Mouse (Mus musculus): ENCODE measurements around the gene Fat1.
"Not testable (repeated sequence)": the region's sequence is repeated elsewhere in the genome, so short reads cannot be mapped to it uniquely, and the experiment has no call there.

Gene Fat1

GRCm38 (mm10) chr8:45064197-45064869 is 129.1 kb downstream of the Fat1 start:
- no peak for DNase-seq (ENCODE audit: low read depth, low spot score)

GRCm38 (mm10) chr8:45065391-45065790 is 130.1 kb downstream of the Fat1 start:
- DNase-seq (ENCODE audit: low read depth, low spot score): not testable (repeated sequence)

DNA sequence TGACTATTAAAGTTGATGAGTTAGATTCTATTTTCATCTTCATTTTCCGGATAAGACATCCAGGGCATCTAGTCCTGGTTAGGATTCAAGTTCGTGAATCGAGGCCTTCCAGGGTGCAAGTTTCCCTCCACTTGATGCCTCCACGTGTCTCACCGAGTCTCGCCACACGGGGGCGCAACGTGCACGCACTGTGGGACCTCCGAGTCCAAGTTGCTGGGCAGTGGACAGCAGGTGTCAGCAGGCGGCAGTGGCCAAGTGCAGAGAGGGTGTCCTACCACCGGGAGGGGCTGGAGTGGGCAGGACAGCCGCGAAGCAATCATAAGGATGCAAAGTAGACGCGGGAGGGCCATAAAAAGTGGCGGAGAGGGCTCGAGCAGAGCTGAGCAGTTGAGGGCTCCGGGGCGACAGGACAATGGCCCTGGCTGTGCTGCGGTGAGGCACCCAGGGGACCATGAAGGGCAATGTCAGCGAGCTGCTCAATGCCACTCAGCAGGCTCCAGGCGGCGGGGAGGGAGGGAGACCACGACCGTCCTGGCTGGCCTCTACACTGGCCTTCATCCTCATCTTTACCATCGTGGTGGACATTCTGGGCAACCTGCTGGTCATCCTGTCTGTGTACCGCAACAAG is 133.6 kb downstream of the Fat1 start, which contains the start of gene Mtnr1a:
Gene Mtnr1a, plus strand, starts transcription at position 379 of the 628 bp plus-strand sequence.
- no peak for DNase-seq (ENCODE audit: low read depth, low spot score)

GRCm38 (mm10) chr8:45070949-45071348 is 135.7 kb downstream of the Fat1 start:
- no peak for DNase-seq (ENCODE audit: low read depth, low spot score)

DNA sequence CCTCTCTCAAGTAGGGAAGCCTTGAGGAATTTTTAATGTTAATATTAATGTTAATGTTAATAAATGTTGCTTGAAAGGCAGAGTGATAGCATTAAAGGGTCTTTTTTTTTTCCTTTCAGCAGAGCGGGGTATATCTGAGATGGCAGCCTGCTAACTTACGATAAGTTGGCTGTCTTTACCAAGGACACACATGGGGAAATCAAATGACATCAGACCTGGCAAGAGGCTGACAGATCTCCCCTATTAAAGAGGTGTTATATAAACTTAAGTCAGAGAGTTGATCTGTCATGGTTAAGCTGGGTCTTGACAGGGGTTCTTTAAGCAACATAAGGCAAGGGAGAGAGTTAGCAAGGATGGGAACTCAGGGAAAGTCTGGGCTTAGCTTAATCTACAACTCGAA is 145.6 kb downstream of the Fat1 start:
- no peak for DNase-seq (ENCODE audit: low read depth, low spot score)

GRCm38 (mm10) chr8:45093599-45093998 is 158.4 kb downstream of the Fat1 start:
- no peak for DNase-seq (ENCODE audit: low read depth, low spot score)
